Mouse (Mus musculus) lung, postnatal 0 days (tissue): ENCODE measurements around the gene Myo10.

ENCODE experiments used
- CTCF ChIP-seq: IDR thresholded peaks from 2 replicates; pipeline ENCODE4 v1.5.1; 2016; ENCODE audit warnings: antibody characterized with exemption, mild to moderate bottlenecking
- EP300 ChIP-seq: IDR thresholded peaks from 2 replicates; pipeline ENCODE4 v1.6.1; 2016; ENCODE audit warnings: antibody characterized with exemption, mild to moderate bottlenecking, control low read depth

- TF ChIP-seq CTCF (peak; percentile 79), EP300 (no peak)
These were observed 1.9 kb downstream of the Myo10 start for GRCm38 (mm10) chr15:25624263-25624662.
